Mouse (Mus musculus): ENCODE results near the gene Mitd1. TPM values are rescaled to one million over a fixed set of nuclear protein-coding genes. Genes with fewer than 3 reads are reported as not detected.

The Mitd1 gene
- polyA plus RNA-seq, 1 experiment: 5.6 TPM

DNA sequence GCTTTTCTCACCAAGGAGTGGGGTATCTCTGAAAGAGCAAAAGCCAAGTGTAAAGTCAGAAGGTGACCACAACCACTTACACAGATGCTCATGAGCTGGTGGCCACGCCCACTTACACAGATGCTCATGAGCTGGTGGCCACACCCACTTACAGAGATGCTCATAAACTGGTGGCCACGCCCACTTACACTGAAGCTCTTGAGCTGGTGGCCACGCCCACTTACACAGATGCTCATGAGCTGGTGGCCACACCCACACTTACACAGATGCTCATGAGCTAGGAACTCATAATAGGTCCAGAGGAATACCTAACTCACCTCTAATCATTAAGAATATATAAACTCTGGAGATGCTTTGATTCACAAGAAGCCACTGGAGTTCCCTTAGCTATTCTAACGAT is 5.8 kb downstream of the Mitd1 start:
- Histone ChIP-seq H3K4me3 (ENCODE audit: extremely low read depth, insufficient read depth, insufficient read length) (no peak overlapping the region), H3K27ac (ENCODE audit: insufficient read depth, low read length) (no peak overlapping the region), H3K27me3 (ENCODE audit: control insufficient read depth, insufficient read depth, low read length) (no peaks in the 10 kb centered on the region), H3K36me3 (ENCODE audit: control insufficient read depth, insufficient read depth, low read length) (peaks cover 27% of the 10 kb centered on the region), H3K4me1 (ENCODE audit: control insufficient read depth, insufficient read depth, insufficient read length) (no peaks in the 10 kb centered on the region; the same call in 1 of the 2 replicates)
- no peak for DNase-seq (ENCODE audit: low read depth in 1 of 2, low spot score in 2 of 2)
- 80% methylated on average over 4 of the region's 4 CpGs for WGBS
- TF ChIP-seq CTCF (IDR thresholded peaks at IDR 0.05; ENCODE audit: extremely low read depth, insufficient read depth, insufficient read length, insufficient replicate concordance) (no peak), POLR2A (IDR thresholded peaks at IDR 0.05; ENCODE audit: low read depth, low read length) (no peak)

DNA sequence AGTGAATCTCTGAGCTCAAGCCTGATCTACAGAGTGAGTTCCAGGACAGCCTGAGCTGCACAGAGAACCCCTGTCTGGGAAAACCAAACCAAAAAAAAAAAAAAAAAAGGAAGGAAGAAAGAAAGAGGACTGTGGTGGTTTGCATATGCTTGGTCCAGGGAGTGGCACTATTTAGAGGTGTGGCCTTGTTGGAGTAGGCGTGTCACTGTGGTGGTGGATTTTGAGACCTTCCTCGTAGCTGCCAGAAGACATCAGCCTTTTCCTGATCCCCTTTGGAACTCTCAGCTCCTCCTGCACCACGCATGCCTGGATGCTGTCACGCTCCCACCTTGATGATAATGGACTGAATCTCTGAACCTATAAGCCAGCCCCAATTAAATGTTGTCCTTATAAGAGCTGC is 6.8 kb downstream of the Mitd1 start:
- Histone ChIP-seq H3K4me3 (ENCODE audit: extremely low read depth, insufficient read depth, insufficient read length) (no peak overlapping the region), H3K27ac (ENCODE audit: insufficient read depth, low read length) (no peak overlapping the region), H3K4me1 (ENCODE audit: control insufficient read depth, insufficient read depth, insufficient read length) (no peaks in the 10 kb centered on the region), H3K27me3 (ENCODE audit: control insufficient read depth, insufficient read depth, low read length) (no peaks in the 10 kb centered on the region), H3K36me3 (ENCODE audit: control insufficient read depth, insufficient read depth, low read length) (peaks cover 34% of the 10 kb centered on the region)
- no peak for TF ChIP-seq POLR2A (IDR thresholded peaks at IDR 0.05; ENCODE audit: low read depth, low read length)
- DNase-seq (ENCODE audit: low read depth in 1 of 2, low spot score in 2 of 2): no peak
- 87% methylated on average over 4 of the region's 4 CpGs for WGBS

DNA sequence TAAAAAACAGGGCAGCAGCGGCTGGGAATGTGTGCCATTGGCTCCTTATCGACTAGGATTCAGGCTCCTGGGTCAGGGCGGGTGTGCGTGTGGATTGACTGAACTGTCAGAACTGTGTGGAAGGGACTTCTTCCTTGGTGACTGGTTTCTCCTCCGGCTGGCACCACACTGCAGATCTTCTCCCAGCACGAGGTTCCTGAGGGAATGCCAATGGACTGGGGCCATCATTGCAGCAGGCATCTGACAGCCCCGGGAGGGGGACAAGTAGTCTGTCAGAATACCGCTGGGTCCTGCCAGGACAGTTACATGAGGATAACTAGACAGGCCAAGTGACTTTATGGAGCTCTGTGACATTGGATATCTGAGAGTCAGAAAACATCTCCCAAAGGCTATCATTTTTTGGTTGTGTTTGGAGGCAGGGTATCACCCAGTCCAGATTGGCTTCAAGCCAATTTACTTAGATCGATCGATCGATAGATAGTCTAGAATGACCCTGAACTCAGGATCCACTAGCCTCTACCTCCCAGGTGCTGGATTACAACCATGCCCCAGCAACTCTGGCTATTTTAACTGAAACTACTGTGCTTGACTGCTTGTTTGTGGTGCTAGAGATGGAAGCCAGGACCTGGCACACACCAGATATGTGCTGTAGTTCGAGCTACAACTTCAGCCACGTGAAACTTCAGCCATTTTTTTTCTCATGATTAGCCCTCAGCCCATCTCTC is 12.3 kb downstream of the Mitd1 start:
- TF ChIP-seq POLR2A (IDR thresholded peaks at IDR 0.05; ENCODE audit: low read depth, low read length) (no peak), CTCF (IDR thresholded peaks at IDR 0.05; ENCODE audit: extremely low read depth, insufficient read depth, insufficient read length, insufficient replicate concordance) (no peak)
- Histone ChIP-seq H3K27ac (ENCODE audit: insufficient read depth, low read length) (no peak overlapping the region), H3K4me1 (ENCODE audit: control insufficient read depth, insufficient read depth, insufficient read length) (no peaks in the 10 kb centered on the region), H3K4me3 (ENCODE audit: extremely low read depth, insufficient read depth, insufficient read length) (no peak overlapping the region), H3K36me3 (ENCODE audit: control insufficient read depth, insufficient read depth, low read length) (peaks cover 35% of the 10 kb centered on the region), H3K27me3 (ENCODE audit: control insufficient read depth, insufficient read depth, low read length) (no peaks in the 10 kb centered on the region)
- no peak for DNase-seq (ENCODE audit: low read depth in 1 of 2, low spot score in 2 of 2)
- 93% methylated on average over 13 of the region's 13 CpGs for WGBS

DNA sequence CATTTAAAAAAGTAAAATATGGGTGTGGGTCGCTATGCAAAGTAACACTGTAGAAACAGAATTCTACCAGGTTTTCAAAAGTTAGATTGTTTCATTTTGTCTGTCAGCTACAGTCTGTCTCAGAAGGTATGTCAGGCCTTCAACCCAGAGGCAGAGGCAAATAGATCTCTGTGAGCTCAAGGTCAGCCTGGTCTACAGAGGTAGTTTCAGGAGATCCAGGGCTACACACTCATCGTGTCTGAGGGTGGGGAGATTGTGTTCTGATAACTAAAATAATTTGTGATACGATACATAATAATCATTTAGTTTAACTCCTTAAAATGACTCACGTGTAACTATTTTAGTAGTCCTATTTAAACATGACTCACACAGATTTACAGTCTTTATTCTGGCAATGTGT is 17.1 kb downstream of the Mitd1 start:
- Histone ChIP-seq H3K36me3 (ENCODE audit: control insufficient read depth, insufficient read depth, low read length) (peaks cover 11% of the 10 kb centered on the region), H3K4me1 (ENCODE audit: control insufficient read depth, insufficient read depth, insufficient read length) (peaks cover 2% of the 10 kb centered on the region; the same call in 1 of the 2 replicates), H3K27ac (ENCODE audit: insufficient read depth, low read length) (no peak overlapping the region), H3K27me3 (ENCODE audit: control insufficient read depth, insufficient read depth, low read length) (no peaks in the 10 kb centered on the region), H3K4me3 (ENCODE audit: extremely low read depth, insufficient read depth, insufficient read length) (no peak overlapping the region)
- TF ChIP-seq POLR2A (IDR thresholded peaks at IDR 0.05; ENCODE audit: low read depth, low read length) (no peak), CTCF (IDR thresholded peaks at IDR 0.05; ENCODE audit: extremely low read depth, insufficient read depth, insufficient read length, insufficient replicate concordance) (no peak)
- whole genome bisulfite sequencing: 87% methylated on average over 4 of the region's 4 CpGs
- no peak for DNase-seq (ENCODE audit: low read depth in 1 of 2, low spot score in 2 of 2)

DNA sequence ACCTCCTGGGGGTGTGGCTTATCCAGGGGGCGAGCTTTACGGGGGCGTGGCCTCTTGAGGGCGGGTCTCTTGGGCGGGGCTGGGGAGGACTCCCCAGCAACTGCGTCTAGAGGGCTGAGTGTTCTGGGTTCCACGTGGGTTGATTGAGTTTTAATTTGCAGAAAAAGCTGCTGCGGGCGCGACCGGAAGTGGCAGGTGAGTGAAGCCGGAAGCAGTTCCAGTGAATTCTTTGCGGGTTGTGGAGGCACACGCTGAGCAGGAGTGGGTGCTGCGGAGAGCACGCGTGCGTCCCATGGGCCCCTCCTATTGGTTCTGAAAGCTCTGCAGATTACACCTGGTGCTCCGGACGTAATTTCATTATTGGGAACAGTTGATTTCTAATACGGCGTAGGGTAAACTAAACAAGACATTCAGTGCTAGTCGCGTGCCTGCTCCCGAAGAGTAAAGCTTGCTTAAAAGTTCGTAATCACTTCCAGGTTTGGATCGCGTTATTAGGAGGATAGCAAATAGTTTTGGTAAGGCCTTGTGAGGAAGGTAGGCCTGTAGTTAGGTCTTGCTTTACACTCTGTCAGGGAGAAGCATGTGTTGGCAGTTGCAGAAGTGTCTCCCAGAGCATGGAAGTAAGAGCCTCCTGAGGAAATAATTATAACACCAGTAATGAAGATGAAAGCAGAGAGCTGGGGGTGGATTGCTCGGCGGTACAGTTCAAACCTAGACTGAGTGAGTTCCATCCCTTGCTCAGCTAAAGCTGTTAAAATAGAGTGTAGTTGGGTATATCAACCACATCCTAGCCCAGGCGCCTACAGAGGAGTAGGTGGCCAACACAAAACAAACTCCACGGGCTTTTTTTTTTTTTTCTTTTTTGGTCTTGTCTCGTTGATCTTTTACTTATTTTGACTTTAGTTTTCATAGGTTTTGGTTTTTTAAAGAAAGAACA is 17.8 kb downstream of the Mitd1 start:
- TF ChIP-seq POLR2A (IDR thresholded peaks at IDR 0.05; ENCODE audit: low read depth, low read length) (0 out of 2 replicates have a peak, but pooled peaks have one; percentile 6), CTCF (IDR thresholded peaks at IDR 0.05; ENCODE audit: extremely low read depth, insufficient read depth, insufficient read length, insufficient replicate concordance) (no peak)
- DNase-seq (ENCODE audit: low read depth in 1 of 2, low spot score in 2 of 2): peak; percentile 68 to 76
- WGBS: 3% methylated on average over 33 of the region's 33 CpGs

DNA sequence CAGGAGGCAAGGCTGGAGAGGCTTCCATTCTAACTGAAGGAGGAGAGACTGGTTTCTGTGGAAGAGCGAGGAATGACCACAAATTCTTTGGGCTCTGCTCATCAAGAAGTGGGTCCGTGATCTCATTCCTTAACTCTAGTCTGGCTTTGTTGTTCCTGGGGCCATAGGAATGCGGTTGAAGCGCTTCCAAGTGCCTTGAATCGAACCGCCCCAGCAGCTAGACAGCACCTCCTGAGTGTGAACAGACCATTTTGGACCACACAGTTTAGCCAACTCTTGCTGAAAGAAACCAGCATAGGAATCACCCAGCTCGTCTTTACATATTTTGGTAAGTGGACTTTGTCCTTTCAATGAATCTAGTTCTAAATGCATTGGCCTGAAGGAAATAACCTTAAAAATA is 18.5 kb downstream of the Mitd1 start, which contains the start of gene Lipt1:
Gene Lipt1 (plus strand): TSS at position 35 of the 400 bp plus-strand sequence.
- WGBS: 30% methylated on average over 7 of the region's 7 CpGs
- TF ChIP-seq POLR2A (IDR thresholded peaks at IDR 0.05; ENCODE audit: low read depth, low read length): no peak
- H3K4me3 ChIP-seq (ENCODE audit: extremely low read depth, insufficient read depth, insufficient read length): peak within 1 kb of the TSS; percentile 72
- no peak for DNase-seq (ENCODE audit: low read depth in 1 of 2, low spot score in 2 of 2)
- peak within 1 kb of the TSS; percentile 18; the same call in 1 of the 2 replicates for H3K27ac ChIP-seq (ENCODE audit: insufficient read depth, low read length)
- H3K27me3 ChIP-seq (ENCODE audit: control insufficient read depth, insufficient read depth, low read length): no peaks in the 10 kb centered on the region
- H3K4me1 ChIP-seq (ENCODE audit: control insufficient read depth, insufficient read depth, insufficient read length): peaks cover 2% of the 10 kb centered on the region; the same call in 1 of the 2 replicates
- peaks cover 5% of the 10 kb centered on the region for H3K36me3 ChIP-seq (ENCODE audit: control insufficient read depth, insufficient read depth, low read length)

More for the DNA sequence above, 17.8 kb downstream of the Mitd1 start:
- H3K27me3 ChIP-seq (ENCODE audit: control insufficient read depth, insufficient read depth, low read length): no peaks in the 10 kb centered on the region
- 0 out of 2 replicates have a peak overlapping the region, but pooled peaks have one; percentile 18 for H3K27ac ChIP-seq (ENCODE audit: insufficient read depth, low read length)
- peaks cover 2% of the 10 kb centered on the region; the same call in 1 of the 2 replicates for H3K4me1 ChIP-seq (ENCODE audit: control insufficient read depth, insufficient read depth, insufficient read length)
- H3K4me3 ChIP-seq (ENCODE audit: extremely low read depth, insufficient read depth, insufficient read length): peak overlapping the region; percentile 72
- peaks cover 6% of the 10 kb centered on the region for H3K36me3 ChIP-seq (ENCODE audit: control insufficient read depth, insufficient read depth, low read length)
